Mouse (Mus musculus): ENCODE results near the gene Gse1. TPM values are rescaled to one million over a fixed set of nuclear protein-coding genes. Genes with fewer than 3 reads are reported as not detected.

The Gse1 gene
- polyA plus RNA-seq, 1 experiment: 14.7 TPM

DNA sequence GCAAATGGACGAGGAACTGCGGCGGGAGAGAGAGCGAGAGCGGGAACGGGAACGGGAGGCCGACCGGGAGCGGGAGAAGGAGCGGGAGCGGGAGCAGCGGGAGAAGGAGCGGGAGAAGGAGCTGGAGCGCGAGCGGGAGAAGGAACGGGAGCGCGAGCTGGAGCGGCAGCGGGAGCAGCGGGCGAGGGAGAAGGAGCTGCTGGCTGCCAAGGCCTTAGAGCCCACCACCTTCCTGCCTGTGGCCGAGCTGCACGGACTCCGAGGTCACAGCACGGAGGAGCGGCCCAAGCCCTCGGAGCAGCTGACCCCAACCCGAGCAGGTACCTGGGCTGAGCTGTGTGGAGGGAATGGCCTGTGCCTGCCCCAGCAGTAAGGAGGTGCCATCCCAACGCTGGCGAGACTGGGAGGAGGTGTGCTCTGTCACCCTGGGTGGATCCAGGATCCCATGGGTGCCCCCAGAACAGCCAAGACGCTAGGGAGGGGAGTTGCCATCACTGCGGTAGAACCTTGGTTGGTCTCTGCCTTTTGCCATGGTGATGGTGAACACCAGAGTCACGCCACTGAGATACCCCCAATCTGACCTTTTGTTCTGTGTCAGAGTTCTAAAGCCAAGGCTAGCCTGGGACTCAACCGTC, 340.0 kb downstream of the Gse1 start:
- no peaks in the 10 kb centered on the region for H3K79me2 ChIP-seq (ENCODE audit: control insufficient read depth, insufficient read depth)
- no peak overlapping the region for H3ac ChIP-seq (ENCODE audit: control insufficient read depth, insufficient read length)
- TF ChIP-seq TCF12 (IDR thresholded peaks at IDR 0.05; ENCODE audit: insufficient read depth, poor library complexity, severe bottlenecking) (no peak), CEBPB (IDR thresholded peaks at IDR 0.05; ENCODE audit: insufficient read depth, poor library complexity, severe bottlenecking) (no peak), MYOG (IDR thresholded peaks at IDR 0.05; ENCODE audit: control insufficient read depth in 1 of 3, insufficient read depth in 1 of 3, insufficient read length in 2 of 3, low read depth in 2 of 3) (no peak), SRF (IDR thresholded peaks at IDR 0.05; ENCODE audit: control insufficient read depth, insufficient read length, low read depth) (no peak), TCF3 (IDR thresholded peaks at IDR 0.05; ENCODE audit: insufficient read length, low read depth) (no peak), USF1 (IDR thresholded peaks at IDR 0.05; ENCODE audit: low read depth) (no peak), POLR2A (IDR thresholded peaks at IDR 0.05; ENCODE audit: insufficient read length, low read depth) (no peak), REST (IDR thresholded peaks at IDR 0.05; ENCODE audit: insufficient read depth, insufficient read length) (no peak), POLR2AphosphoS2 (IDR thresholded peaks at IDR 0.05; ENCODE audit: insufficient read length, low read depth) (no peak), E2F4 (IDR thresholded peaks at IDR 0.05; ENCODE audit: insufficient read depth) (no peak), MYOD1 (IDR thresholded peaks at IDR 0.05; ENCODE audit: control insufficient read depth in 1 of 3, insufficient read length in 2 of 3, low read depth in 2 of 3) (no peak), MAX (IDR thresholded peaks at IDR 0.05; ENCODE audit: low read depth) (no peak)
- no peaks in the 10 kb centered on the region for H3K36me3 ChIP-seq (ENCODE audit: control insufficient read depth, insufficient read depth)
- H3K27me3 ChIP-seq (ENCODE audit: control insufficient read depth, insufficient read depth, insufficient read length): no peaks in the 10 kb centered on the region
- H3K4me2 ChIP-seq (ENCODE audit: low read depth): no peak overlapping the region
- H3K4me3 ChIP-seq: no peak overlapping the region

DNA sequence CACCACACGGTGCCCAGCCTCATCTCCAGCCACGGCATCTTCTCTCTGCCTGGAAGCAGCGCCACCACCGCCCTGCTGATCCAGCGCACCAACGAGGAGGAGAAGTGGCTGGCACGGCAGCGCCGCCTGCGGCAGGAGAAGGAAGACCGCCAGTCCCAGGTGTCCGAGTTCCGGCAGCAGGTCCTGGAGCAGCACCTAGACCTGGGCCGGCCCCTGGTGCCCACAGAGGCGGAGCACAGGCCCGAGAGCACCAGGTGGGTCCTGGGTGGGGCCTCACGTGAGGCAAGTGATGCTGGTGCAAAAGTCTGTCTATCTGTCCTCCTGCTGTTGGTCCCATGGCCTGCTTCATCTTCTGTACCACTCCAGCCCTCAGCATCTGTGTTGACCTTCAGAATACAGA, 340.9 kb downstream of the Gse1 start:
- H3K27me3 ChIP-seq (ENCODE audit: control insufficient read depth, insufficient read depth, insufficient read length): no peaks in the 10 kb centered on the region
- TF ChIP-seq MAX (IDR thresholded peaks at IDR 0.05; ENCODE audit: low read depth): no peak
- TF ChIP-seq CEBPB (IDR thresholded peaks at IDR 0.05; ENCODE audit: insufficient read depth, poor library complexity, severe bottlenecking): no peak
- no peak overlapping the region for H3K4me3 ChIP-seq
- H3ac ChIP-seq (ENCODE audit: control insufficient read depth, insufficient read length): no peak overlapping the region
- H3K79me2 ChIP-seq (ENCODE audit: control insufficient read depth, insufficient read depth): no peaks in the 10 kb centered on the region
- H3K4me2 ChIP-seq (ENCODE audit: low read depth): no peak overlapping the region
- no peaks in the 10 kb centered on the region for H3K36me3 ChIP-seq (ENCODE audit: control insufficient read depth, insufficient read depth)

DNA sequence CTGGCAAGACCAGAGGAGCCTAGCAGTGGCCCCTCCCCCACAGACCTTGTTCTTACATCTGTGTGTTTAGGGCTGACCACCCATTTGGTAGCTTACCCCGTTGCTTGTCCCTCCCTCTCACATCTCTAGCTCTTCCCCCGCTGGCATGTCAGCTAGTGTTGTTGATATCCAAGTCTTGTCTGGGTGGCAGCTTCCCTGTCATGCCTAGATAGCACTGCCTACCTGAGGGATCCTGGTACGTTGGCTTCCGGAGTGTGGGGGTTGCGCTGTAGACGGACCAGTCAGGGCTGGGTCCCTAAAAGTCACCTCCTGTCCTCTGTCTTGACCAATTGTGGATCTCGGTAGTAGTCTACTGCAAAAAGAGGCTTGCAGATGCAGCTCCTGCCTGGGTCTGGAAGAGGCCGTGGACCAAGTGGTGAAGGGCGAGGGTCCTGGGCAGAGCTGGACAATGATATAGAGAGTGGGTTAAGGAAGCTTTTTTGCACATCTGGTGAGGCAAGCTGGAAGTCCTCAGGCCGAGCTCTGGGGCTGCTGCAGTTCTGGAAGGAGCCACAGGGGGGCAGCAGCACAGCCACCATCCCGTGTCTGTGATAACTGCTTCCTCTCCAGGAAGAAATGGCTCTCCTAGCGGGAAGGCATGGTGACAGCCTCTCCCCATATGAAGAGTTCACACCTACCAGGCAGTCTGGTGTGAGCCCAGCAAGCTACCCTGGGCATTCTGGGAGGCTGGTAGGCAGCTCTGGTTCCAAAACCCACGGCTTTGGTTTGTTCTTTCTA, 341.9 kb downstream of the Gse1 start:
- Histone ChIP-seq H3K27me3 (ENCODE audit: control insufficient read depth, insufficient read depth, insufficient read length) (no peaks in the 10 kb centered on the region), H3K4me3 (no peak overlapping the region)
- TF ChIP-seq POLR2A (IDR thresholded peaks at IDR 0.05; ENCODE audit: insufficient read length, low read depth) (no peak), E2F4 (IDR thresholded peaks at IDR 0.05; ENCODE audit: insufficient read depth) (no peak), TCF12 (IDR thresholded peaks at IDR 0.05; ENCODE audit: insufficient read depth, poor library complexity, severe bottlenecking) (no peak), CEBPB (IDR thresholded peaks at IDR 0.05; ENCODE audit: insufficient read depth, poor library complexity, severe bottlenecking) (no peak), POLR2AphosphoS2 (IDR thresholded peaks at IDR 0.05; ENCODE audit: insufficient read length, low read depth) (no peak), REST (IDR thresholded peaks at IDR 0.05; ENCODE audit: insufficient read depth, insufficient read length) (no peak), TCF3 (IDR thresholded peaks at IDR 0.05; ENCODE audit: insufficient read length, low read depth) (no peak), MYOD1 (IDR thresholded peaks at IDR 0.05; ENCODE audit: control insufficient read depth in 1 of 3, insufficient read length in 2 of 3, low read depth in 2 of 3) (no peak), MAX (IDR thresholded peaks at IDR 0.05; ENCODE audit: low read depth) (no peak), USF1 (IDR thresholded peaks at IDR 0.05; ENCODE audit: low read depth) (no peak), MYOG (IDR thresholded peaks at IDR 0.05; ENCODE audit: control insufficient read depth in 1 of 3, insufficient read depth in 1 of 3, insufficient read length in 2 of 3, low read depth in 2 of 3) (no peak), SRF (IDR thresholded peaks at IDR 0.05; ENCODE audit: control insufficient read depth, insufficient read length, low read depth) (no peak)

DNA sequence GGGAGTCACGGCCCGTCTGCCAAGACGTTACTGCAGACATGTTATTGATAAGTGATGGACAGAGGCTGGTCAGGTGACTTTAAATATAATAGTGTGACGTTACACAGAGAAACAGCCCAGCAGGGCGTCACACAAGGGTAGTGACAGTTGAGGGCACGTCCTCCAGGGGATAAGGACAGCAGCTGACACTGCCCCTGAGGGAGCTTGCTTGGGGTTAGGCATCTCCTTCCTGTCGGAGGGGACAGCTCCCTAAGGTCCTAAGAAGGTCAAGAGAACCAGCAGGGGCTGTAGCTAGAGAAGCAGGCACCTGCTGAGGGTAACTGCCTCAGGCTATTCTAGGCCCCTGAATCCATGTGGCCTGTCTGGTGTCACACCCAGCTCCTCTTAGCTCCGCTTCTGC, 343.3 kb downstream of the Gse1 start:
- no peak overlapping the region for H3K4me2 ChIP-seq (ENCODE audit: low read depth)
- no peak overlapping the region for H3ac ChIP-seq (ENCODE audit: control insufficient read depth, insufficient read length)
- no peaks in the 10 kb centered on the region for H3K36me3 ChIP-seq (ENCODE audit: control insufficient read depth, insufficient read depth)
- TF ChIP-seq MYOG (IDR thresholded peaks at IDR 0.05; ENCODE audit: control insufficient read depth in 1 of 3, insufficient read depth in 1 of 3, insufficient read length in 2 of 3, low read depth in 2 of 3): no peak
- no peak for TF ChIP-seq MYOD1 (IDR thresholded peaks at IDR 0.05; ENCODE audit: control insufficient read depth in 1 of 3, insufficient read length in 2 of 3, low read depth in 2 of 3)
- no peak for TF ChIP-seq POLR2A (IDR thresholded peaks at IDR 0.05; ENCODE audit: insufficient read length, low read depth)
- no peak for TF ChIP-seq USF1 (IDR thresholded peaks at IDR 0.05; ENCODE audit: low read depth)
- TF ChIP-seq E2F4 (IDR thresholded peaks at IDR 0.05; ENCODE audit: insufficient read depth): no peak
- no peak for TF ChIP-seq TCF3 (IDR thresholded peaks at IDR 0.05; ENCODE audit: insufficient read length, low read depth)
- no peak for TF ChIP-seq SRF (IDR thresholded peaks at IDR 0.05; ENCODE audit: control insufficient read depth, insufficient read length, low read depth)
- no peak for TF ChIP-seq REST (IDR thresholded peaks at IDR 0.05; ENCODE audit: insufficient read depth, insufficient read length)
- TF ChIP-seq POLR2AphosphoS2 (IDR thresholded peaks at IDR 0.05; ENCODE audit: insufficient read length, low read depth): no peak
- TF ChIP-seq MAX (IDR thresholded peaks at IDR 0.05; ENCODE audit: low read depth): no peak
- TF ChIP-seq CEBPB (IDR thresholded peaks at IDR 0.05; ENCODE audit: insufficient read depth, poor library complexity, severe bottlenecking): no peak
- no peak for TF ChIP-seq TCF12 (IDR thresholded peaks at IDR 0.05; ENCODE audit: insufficient read depth, poor library complexity, severe bottlenecking)
- no peak overlapping the region for H3K4me3 ChIP-seq
- H3K79me2 ChIP-seq (ENCODE audit: control insufficient read depth, insufficient read depth): no peaks in the 10 kb centered on the region
- no peaks in the 10 kb centered on the region for H3K27me3 ChIP-seq (ENCODE audit: control insufficient read depth, insufficient read depth, insufficient read length)

More for the DNA sequence above, 341.9 kb downstream of the Gse1 start:
- Histone ChIP-seq H3K36me3 (ENCODE audit: control insufficient read depth, insufficient read depth) (no peaks in the 10 kb centered on the region), H3K4me2 (ENCODE audit: low read depth) (no peak overlapping the region), H3ac (ENCODE audit: control insufficient read depth, insufficient read length) (no peak overlapping the region), H3K79me2 (ENCODE audit: control insufficient read depth, insufficient read depth) (no peaks in the 10 kb centered on the region)

Measured in myocyte (in vitro differentiated cells).